Mouse (Mus musculus) ES-E14 (cell line): ENCODE results near the gene Rxra.

ENCODE experiments used
- CHD2 ChIP-seq: IDR thresholded peaks from 2 replicates; pipeline ENCODE4 v1.6.1; 2014; ENCODE audit warnings: mild to moderate bottlenecking, low read depth, low read length, inconsistent platforms
- HCFC1 ChIP-seq: IDR thresholded peaks from 2 replicates; pipeline ENCODE4 v1.6.1; 2012; ENCODE audit warnings: low read length, inconsistent platforms, borderline replicate concordance; ENCODE audit not compliant: insufficient read depth
- ZC3H11A ChIP-seq: IDR thresholded peaks from 2 replicates; pipeline ENCODE4 v1.6.1; 2012; ENCODE audit warnings: low read depth, mild to moderate bottlenecking, inconsistent platforms, low read length, borderline replicate concordance
- ZNF384 ChIP-seq: IDR thresholded peaks from 2 replicates; pipeline ENCODE4 v1.6.1; 2012; ENCODE audit warnings: low read depth, low read length, inconsistent platforms

DNA sequence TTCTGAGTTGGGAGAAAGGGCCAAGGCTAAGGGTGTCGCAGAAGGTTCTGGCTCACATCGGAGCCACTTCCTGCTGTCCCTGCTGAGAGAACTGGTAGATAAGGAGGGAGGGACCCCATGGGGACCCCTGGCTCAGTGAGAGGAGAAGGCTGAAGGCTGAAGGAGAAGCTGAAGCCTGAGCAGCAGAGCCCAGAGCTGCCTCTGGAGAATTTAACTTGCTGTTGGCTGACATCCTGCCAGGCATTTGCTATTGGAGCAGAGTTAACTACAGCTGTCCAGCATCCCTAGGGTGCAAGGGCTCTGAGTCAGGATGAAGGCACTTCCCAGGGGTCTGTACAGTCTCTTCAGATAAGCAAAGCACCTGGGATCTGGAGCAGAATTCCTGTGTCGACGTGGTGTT is 122.8 kb downstream of the Rxra start:
- TF ChIP-seq ZNF384 (no peak), CHD2 (no peak), ZC3H11A (no peak), HCFC1 (no peak)
